Mouse (Mus musculus) urinary bladder, postnatal 0 days (tissue): Measurements from ENCODE around the gene Mmp11. TPM values are rescaled to one million over a fixed set of nuclear protein-coding genes. Genes with fewer than 3 reads are reported as not detected.

Source experiments
- polyA plus RNA-seq: library from polyadenylated mRNA; unstranded; fragments of >200 nt; fragmentation: Nextera tagmentation; extraction: Ambion mirVana; gene quantifications from 2 replicates; pipeline ENCODE4 v1.2.1, GENCODE M21; 2015

Mmp11 gene
- 14.1 and 14.9 TPM in 2 replicates for polyA plus RNA-seq

DNA sequence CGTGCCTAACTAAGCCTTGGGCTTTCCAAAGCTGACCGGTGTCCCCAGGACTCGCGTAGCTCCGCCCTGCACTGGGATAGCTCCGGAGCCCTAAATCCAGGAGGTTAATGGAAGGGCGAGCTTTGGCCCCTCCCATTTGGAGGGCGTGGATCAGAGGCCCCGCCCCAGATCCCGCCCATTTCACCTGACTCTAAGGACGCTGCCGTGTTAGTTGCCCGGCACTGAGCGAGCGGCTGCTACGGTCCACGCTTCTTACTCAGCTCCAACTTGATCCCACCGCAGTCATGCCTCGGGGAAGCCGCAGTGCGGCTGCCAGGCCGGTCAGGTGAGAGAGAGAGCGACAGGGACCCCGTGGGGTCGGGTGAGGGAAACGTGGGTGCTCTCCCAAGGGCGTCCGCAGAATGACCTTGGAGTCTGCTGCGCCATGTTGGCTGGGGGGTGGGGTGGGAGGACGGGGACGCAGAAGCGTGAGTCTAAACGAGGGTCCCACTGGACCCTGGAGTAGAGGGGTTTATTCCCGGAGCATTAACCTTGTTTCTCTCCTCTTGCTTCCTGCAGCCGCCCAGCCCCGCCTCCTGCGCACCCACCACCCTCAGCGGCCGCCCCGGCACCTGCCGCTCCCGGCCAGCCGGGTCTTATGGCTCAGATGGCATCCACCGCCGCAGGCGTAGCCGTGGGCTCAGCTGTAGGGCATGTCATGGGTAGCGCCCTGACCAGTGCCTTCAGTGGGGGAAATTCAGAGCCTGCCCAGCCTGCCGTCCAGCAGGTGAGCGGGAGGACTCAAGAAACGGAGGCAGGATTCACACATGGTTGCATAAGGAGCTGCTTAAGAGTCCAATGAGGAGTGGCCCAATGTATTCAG is at the start of gene Mmp11:
Mmp11 (minus strand) TSS at position 817 of the 862 bp plus-strand sequence.

DNA sequence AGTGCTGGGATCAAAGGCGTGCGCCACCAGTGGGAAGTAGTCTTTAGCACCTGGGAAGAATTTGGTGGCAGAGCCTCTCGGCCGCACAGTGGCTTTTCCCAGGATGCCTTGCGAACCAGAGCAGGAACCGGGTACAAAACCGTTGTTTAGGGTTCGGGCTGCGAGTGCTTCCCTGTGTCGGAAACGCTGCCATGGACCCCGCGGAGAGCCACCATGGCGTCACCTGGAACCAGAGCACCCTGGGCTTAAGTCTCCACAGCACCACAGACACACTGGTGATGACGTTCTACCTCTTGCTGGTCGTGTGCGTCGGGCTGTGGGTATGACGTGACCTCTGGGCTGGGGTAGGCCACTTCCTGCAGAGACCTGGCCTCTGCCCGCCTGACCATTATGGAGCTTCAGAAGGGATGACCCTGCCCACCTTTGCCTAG is 18.1 kb upstream of the Mmp11 start, which contains the start of gene Gm5134:
Gm5134 (plus strand) TSS at position 134 of the 431 bp plus-strand sequence.

DNA sequence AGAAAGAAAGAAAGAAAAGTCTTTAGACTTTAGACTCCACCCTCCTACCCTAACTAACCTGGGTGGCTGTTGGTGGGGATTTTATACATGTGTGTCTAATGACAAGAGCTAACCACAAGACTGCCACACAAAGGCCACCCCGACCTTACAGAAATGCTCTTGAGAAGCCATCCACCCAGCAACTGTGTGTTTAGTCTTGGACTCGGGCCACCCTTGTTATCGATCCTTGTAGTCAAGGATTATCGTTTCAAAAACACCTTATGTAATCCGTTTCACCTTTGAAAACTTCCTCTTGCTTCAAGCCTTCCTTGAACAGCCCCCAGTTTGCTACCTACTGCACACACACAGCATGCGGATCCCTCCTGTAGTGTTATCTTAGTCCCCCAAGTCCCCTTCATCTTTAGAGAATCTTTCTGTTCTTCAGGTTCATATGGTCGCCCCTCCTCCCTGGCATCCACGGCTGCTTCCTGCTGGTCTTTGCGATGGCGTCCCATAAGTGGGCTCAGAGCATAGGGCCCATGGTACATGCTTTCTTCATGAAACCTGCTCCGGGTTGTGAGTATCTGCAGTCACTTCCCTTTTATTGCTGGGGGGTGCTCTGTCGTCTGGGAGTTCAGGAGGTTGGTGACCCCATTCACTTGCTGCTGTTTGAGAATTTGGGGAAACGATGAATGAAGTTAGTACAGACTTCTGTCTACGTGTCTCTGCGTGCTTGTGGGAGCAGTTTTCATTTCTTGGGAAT is 6.6 kb upstream of the Mmp11 start, which contains the start of gene Vpreb3:
Vpreb3 (plus strand) TSS at position 322 of the 742 bp plus-strand sequence.

DNA sequence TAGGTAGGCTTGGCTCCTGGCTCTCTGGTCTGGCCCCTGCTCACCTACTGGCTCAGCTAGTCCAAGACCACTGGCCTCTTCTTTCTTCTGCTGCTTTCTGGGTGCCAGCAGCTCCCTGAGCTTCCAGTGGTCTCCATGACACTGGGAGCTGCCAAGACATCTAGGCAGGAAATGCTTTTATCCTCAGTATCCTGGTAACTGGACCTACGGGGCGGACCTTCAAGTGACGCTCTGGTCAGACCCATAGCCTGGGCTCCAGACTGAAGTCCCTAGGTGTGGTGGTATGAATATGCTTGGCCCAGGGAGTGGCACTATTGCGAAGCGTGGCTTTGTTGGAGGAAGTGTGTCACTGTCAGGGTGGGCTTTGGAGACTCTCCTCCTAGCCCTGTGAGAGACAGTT is 4.2 kb upstream of the Mmp11 start, which contains the start of gene Gm867:
Gm867 (minus strand) TSS at position 153 of the 400 bp plus-strand sequence.

DNA sequence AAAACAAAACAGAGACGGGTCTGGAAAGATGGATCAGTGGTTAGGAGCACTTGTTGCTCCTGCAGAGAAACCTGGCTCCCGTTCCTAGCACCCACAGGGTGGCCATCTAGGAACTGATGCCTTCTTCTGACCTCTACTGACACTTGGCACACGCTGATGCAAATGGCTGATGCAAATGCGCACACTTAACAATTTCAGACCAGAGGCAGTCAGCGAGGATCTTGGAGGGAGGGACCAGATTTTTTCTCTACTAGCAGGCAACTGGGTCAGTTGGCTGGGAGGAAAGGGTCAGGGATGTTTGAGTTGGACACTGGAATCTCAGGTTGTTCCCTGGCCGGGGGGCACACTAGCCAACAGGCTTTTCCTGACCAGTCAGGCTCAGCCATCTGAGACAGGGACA is 3.4 kb downstream of the Mmp11 start, which contains the start of gene Chchd10:
Chchd10 (plus strand) TSS at position 240 of the 400 bp plus-strand sequence.

DNA sequence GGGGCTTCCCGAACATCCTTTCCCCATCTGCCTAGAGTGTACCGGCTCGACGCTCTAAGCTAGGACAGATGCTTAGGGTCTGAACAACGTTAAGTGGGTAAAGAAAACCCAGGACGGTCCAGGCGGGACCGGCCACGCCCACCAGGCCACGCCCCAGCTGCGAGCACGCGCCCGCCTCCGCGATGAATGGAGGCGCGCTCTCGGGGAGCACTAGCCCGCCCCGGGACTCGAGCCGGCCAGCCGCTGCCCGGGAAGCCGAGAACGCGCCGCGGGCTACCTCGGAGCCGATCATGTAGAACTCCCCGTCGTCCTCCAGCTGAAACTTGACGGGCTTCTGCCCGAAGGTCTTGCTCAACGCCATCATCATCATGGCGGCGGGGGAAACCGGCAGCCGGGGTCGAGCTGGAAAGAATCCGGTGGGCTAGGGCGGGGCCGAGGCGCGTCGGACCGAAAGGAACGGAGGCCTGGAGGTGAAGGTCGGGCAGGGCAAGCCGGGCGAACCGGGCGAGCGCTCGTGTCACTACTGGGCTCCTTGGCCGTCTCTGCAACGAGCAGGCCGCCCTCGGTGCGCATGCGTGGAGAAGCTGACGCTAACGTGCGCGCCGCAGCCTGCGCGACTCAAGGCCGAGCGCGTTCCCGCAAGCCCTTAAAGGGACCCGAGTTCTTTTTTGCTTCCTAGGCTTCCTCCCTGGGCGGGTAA is 15.1 kb downstream of the Mmp11 start, which contains the start of gene Smarcb1:
Smarcb1 (minus strand) TSS at position 592 of the 700 bp plus-strand sequence.

DNA sequence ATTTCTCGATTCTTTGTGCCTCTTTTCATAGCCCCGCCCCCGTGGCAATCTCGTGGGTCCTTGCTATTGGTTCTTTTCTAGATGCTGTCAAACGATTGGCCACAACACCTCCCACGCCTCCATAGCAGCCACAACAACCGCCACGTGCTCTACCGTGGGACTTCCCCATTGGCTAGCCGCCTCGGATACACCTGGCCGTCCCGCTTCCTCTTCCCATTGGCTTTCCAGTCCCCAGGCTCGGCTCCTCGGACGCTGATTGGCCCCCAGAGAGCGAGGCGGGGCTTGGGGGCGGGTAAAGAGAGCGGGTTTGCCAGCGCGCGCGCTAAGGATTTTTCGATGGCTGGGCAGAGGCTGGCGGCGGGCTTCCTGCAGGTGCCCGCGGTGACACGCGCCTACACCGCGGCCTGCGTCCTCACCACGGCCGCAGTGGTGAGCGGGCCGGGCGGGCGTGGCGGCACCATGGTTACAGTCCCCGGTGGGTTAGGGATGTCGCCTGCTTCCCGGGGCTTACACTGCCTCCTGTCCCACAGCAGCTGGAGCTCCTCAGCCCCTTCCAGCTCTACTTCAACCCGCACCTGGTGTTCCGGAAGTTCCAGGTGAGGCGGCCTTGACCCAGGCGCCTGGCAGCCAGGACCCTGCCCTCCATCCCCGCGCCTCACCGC is 43.1 kb downstream of the Mmp11 start, which contains the start of gene Derl3:
Derl3 (plus strand) TSS at position 325 of the 662 bp plus-strand sequence.

Other genes with a start within 250 kb of the Mmp11 start
- 17.0 and 18.6 TPM in 2 replicates for gene Cabin1, start 172.2 kb downstream of the Mmp11 start, polyA plus RNA-seq
- 45.8 and 51.8 TPM in 2 replicates for gene Ddt, start 163.1 kb downstream of the Mmp11 start, polyA plus RNA-seq
- gene Gm20441, start 155.5 kb downstream of the Mmp11 start, polyA plus RNA-seq, result 0.28 and 1.0 TPM in 2 replicates
- gene Gstt3, start 155.1 kb downstream of the Mmp11 start, polyA plus RNA-seq, result 60.8 and 65.5 TPM in 2 replicates
- 49.2 and 49.8 TPM in 2 replicates for gene Gstt1, start 137.9 kb downstream of the Mmp11 start, polyA plus RNA-seq
- gene Gstt4, start 114.0 kb downstream of the Mmp11 start, polyA plus RNA-seq, result not detected in 2 replicates
- gene Gstt2, start 99.1 kb downstream of the Mmp11 start, polyA plus RNA-seq, result 21.6 and 26.6 TPM in 2 replicates
- 1,044 and 1,157 TPM in 2 replicates for gene Mif, start 76.3 kb downstream of the Mmp11 start, polyA plus RNA-seq
- 0.48 and 1.1 TPM in 2 replicates for gene Derl3, start 43.1 kb downstream of the Mmp11 start, polyA plus RNA-seq
- 77.3 and 83.6 TPM in 2 replicates for gene Smarcb1, start 14.9 kb downstream of the Mmp11 start, polyA plus RNA-seq
- gene Chchd10, start 3.4 kb downstream of the Mmp11 start, polyA plus RNA-seq, result 120 and 128 TPM in 2 replicates
- 0.29 TPM in 1 of 2 replicates, not detected in the other for gene Gm867, start 4.2 kb upstream of the Mmp11 start, polyA plus RNA-seq
- 0.36 TPM in 1 of 2 replicates, not detected in the other for gene Vpreb3, start 6.6 kb upstream of the Mmp11 start, polyA plus RNA-seq
- not detected in 2 replicates for gene Gm5134, start 18.0 kb upstream of the Mmp11 start, polyA plus RNA-seq
- 11.1 and 11.6 TPM in 2 replicates for gene Zfp280b, start 96.2 kb upstream of the Mmp11 start, polyA plus RNA-seq
- gene Slc5a4b, start 174.5 kb upstream of the Mmp11 start, polyA plus RNA-seq, result not detected in 2 replicates
- not detected in 2 replicates for gene Slc5a4a, start 211.0 kb upstream of the Mmp11 start, polyA plus RNA-seq